In the genomic region with DNA sequence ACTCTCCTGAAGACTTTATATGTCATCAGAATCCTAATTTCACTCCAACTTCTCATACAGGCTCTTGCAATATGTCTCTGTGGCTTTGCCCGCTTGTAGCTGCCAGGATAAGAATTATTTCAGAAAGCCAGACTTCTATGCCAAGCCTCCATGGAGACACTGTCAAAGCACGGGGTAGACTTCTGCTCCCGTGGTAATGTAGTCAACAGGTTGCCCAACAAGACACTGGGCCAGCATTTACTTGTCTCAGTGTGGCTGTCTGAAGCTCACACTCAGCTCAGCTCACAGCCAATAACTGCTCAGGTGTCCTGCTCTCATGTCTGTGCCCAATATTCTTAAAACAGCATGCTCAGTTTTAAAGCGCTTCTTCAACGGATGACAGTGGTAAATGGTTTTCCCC, we compare ENCODE assay signal across 13 mouse cellular contexts.
"Had no signal": no experiment of that assay in that cellular context is flagged by ENCODE, and none has a peak within 500 bp of the region (broad histone marks: within the 10 kb centered on the region; RNA-seq: fewer than 3 reads in every experiment).

No protein-coding gene starts in this region.

- H3K4me1 ChIP-seq: liver, embryonic 15.5 days; midbrain, embryonic 13.5 days; neural tube, embryonic 15.5 days had no signal

- H3K27ac ChIP-seq: left cerebral cortex, adult 2 months; limb, embryonic 10.5 days; liver, embryonic 15.5 days; midbrain, embryonic 13.5 days; neural tube, embryonic 15.5 days had no signal

- H3K4me3 ChIP-seq: left cerebral cortex, adult 2 months; limb, embryonic 10.5 days; liver, embryonic 15.5 days; midbrain, embryonic 13.5 days; neural tube, embryonic 15.5 days had no signal

- H3K36me3 ChIP-seq: liver, embryonic 15.5 days; midbrain, embryonic 13.5 days; neural tube, embryonic 15.5 days had no signal

- H3K4me2 ChIP-seq: liver, embryonic 11.5 days; liver, embryonic 15.5 days; midbrain, embryonic 13.5 days; neural tube, embryonic 15.5 days had no signal

- H3K9ac ChIP-seq: liver, embryonic 15.5 days; midbrain, embryonic 13.5 days; neural tube, embryonic 15.5 days had no signal

- H3K27me3 ChIP-seq: liver, embryonic 15.5 days; midbrain, embryonic 13.5 days; neural tube, embryonic 15.5 days had no signal

- H3K9me3 ChIP-seq: limb, embryonic 10.5 days; liver, embryonic 15.5 days; midbrain, embryonic 13.5 days; neural tube, embryonic 15.5 days had no signal

- DNase-seq: kidney, postnatal 10 days; kidney, postnatal 4 days; lung, adult 2 months; lung, postnatal 36 days; right cerebral cortex, postnatal 14 days; thymus, postnatal 36 days had no signal

- ATAC-seq: lung, postnatal 0 days; midbrain, embryonic 13.5 days had no signal
